ENCODE assay signal across 17 mouse cellular contexts in the genomic region with DNA sequence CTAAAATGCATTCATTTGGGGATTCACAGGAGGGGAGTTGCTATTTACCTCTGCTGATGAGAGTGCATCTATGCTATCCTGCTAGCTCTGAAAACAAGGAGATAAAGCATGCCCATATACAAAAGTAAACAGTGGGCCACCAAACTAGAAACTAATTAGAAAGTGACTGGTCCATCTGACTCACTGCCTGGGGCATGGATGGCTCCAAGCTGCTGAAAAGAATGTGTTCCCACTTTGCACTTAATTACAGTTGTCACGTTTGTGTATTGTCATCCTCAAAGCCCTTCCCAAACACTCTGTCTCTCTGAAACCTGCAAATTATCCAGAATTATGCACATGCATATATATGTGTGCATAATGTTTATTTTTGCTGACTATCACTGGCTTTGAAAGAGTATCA. TPM values are rescaled to one million over a fixed set of nuclear protein-coding genes. Genes with fewer than 3 reads are reported as not detected.
DNase-seq lines count a peak whose midpoint lies in the region; ATAC-seq and TF ChIP-seq lines count a peak whose summit lies in the region.
"Had no signal": no experiment of that assay in that cellular context is flagged by ENCODE, and none has a peak within 500 bp of the region (broad histone marks: within the 10 kb centered on the region; RNA-seq: fewer than 3 reads in every experiment).

No protein-coding gene starts in this region.

- no peaks in the 10 kb centered on the region for H3K9me3 ChIP-seq in midbrain, embryonic 13.5 days
- no peaks in the 10 kb centered on the region for H3K9me3 ChIP-seq in midbrain, embryonic 11.5 days (ENCODE audit: control insufficient read depth, low read length)
- H3K9me3 ChIP-seq in limb, embryonic 14.5 days (ENCODE audit: control insufficient read depth, low read length), result no peaks in the 10 kb centered on the region
- no peaks in the 10 kb centered on the region for H3K9me3 ChIP-seq in stomach, embryonic 16.5 days (replicated peaks; ENCODE audit: control insufficient read depth, low read length)
- H3K9me3 ChIP-seq: liver, embryonic 15.5 days had no signal

- H3K4me3 ChIP-seq in midbrain, embryonic 13.5 days (replicated peaks), result peak overlapping the region; percentile 61
- H3K4me3 ChIP-seq in midbrain, embryonic 11.5 days (ENCODE audit: low read depth, low read length), result no peak overlapping the region
- H3K4me3 ChIP-seq in limb, embryonic 14.5 days (replicated peaks; ENCODE audit: low read length), result 0 out of 2 replicates have a peak overlapping the region, but pooled peaks have one; percentile 6
- H3K4me3 ChIP-seq in stomach, embryonic 16.5 days (replicated peaks; ENCODE audit: low read length), result no peak overlapping the region; the same call in 1 of the 2 replicates
- H3K4me3 ChIP-seq: liver, embryonic 15.5 days had no signal

- H3K36me3 ChIP-seq in midbrain, embryonic 13.5 days, result no peaks in the 10 kb centered on the region
- H3K36me3 ChIP-seq in midbrain, embryonic 11.5 days (ENCODE audit: control insufficient read depth, insufficient read depth, low read length), result no peaks in the 10 kb centered on the region
- no peaks in the 10 kb centered on the region for H3K36me3 ChIP-seq in limb, embryonic 14.5 days (ENCODE audit: control insufficient read depth, insufficient read depth, low read length)
- no peaks in the 10 kb centered on the region for H3K36me3 ChIP-seq in stomach, embryonic 16.5 days (ENCODE audit: control insufficient read depth, insufficient read depth, low read length)
- H3K36me3 ChIP-seq: liver, embryonic 15.5 days had no signal

- no peak overlapping the region for H3K27ac ChIP-seq in midbrain, embryonic 13.5 days
- no peak overlapping the region for H3K27ac ChIP-seq in midbrain, embryonic 11.5 days (ENCODE audit: low read depth, low read length)
- H3K27ac ChIP-seq in limb, embryonic 14.5 days (replicated peaks; ENCODE audit: low read depth, low read length), result no peak overlapping the region
- no peak overlapping the region for H3K27ac ChIP-seq in stomach, embryonic 16.5 days (ENCODE audit: low read length)
- H3K27ac ChIP-seq: liver, embryonic 15.5 days had no signal

- peaks cover 4% of the 10 kb centered on the region; the same call in 1 of the 2 replicates for H3K27me3 ChIP-seq in midbrain, embryonic 13.5 days
- no peaks in the 10 kb centered on the region for H3K27me3 ChIP-seq in midbrain, embryonic 11.5 days (ENCODE audit: control insufficient read depth, insufficient read depth, low read length)
- H3K27me3 ChIP-seq in limb, embryonic 14.5 days (ENCODE audit: control insufficient read depth, insufficient read depth, low read length), result no peaks in the 10 kb centered on the region
- no peaks in the 10 kb centered on the region for H3K27me3 ChIP-seq in stomach, embryonic 16.5 days (ENCODE audit: control insufficient read depth, insufficient read depth, low read length)

- DNase-seq in heart, adult 11 months, result peak; percentile 15
- no peak for DNase-seq in heart, postnatal 4 days
- no peak for DNase-seq in midbrain, embryonic 11.5 days (ENCODE audit: low spot score, missing footprints)
- DNase-seq in limb, embryonic 14.5 days (ENCODE audit: low spot score), result no peak
- DNase-seq in adrenal gland, postnatal 14 days, result no peak
- DNase-seq: B cell, adult 2 months; cerebellum, adult 11-12 months; thymus, postnatal 36 days had no signal

- H3K9ac ChIP-seq in midbrain, embryonic 13.5 days (replicated peaks), result peak overlapping the region; percentile 33; the same call in 1 of the 2 replicates
- H3K9ac ChIP-seq in midbrain, embryonic 11.5 days (ENCODE audit: low read length), result no peak overlapping the region
- no peak overlapping the region for H3K9ac ChIP-seq in limb, embryonic 14.5 days (ENCODE audit: low read depth, low read length, severe bottlenecking)
- H3K9ac ChIP-seq in stomach, embryonic 16.5 days (ENCODE audit: low read length), result no peak overlapping the region
- H3K9ac ChIP-seq: liver, embryonic 15.5 days had no signal

- no peak for TF ChIP-seq POLR2A in limb, embryonic 14.5 days (IDR thresholded peaks at IDR 0.05; ENCODE audit: borderline replicate concordance, extremely low read depth, insufficient read depth, insufficient read length)

- H3K4me1 ChIP-seq in midbrain, embryonic 13.5 days (replicated peaks), result peaks cover 35% of the 10 kb centered on the region
- H3K4me1 ChIP-seq in midbrain, embryonic 11.5 days (ENCODE audit: control insufficient read depth, insufficient read depth, low read length), result peaks cover 3% of the 10 kb centered on the region
- H3K4me1 ChIP-seq in limb, embryonic 14.5 days (ENCODE audit: control insufficient read depth, insufficient read depth, low read length), result 0 out of 2 replicates have a peak, but pooled peaks cover 3% of the 10 kb centered on the region
- 0 out of 2 replicates have a peak, but pooled peaks cover 3% of the 10 kb centered on the region for H3K4me1 ChIP-seq in stomach, embryonic 16.5 days (ENCODE audit: control insufficient read depth, insufficient read depth, low read length)
- H3K4me1 ChIP-seq: liver, embryonic 15.5 days had no signal

- 12% methylated on average over 1 of the region's 1 CpGs for WGBS in midbrain, embryonic 13.5 days
- WGBS in midbrain, embryonic 11.5 days, result 21% methylated on average over 1 of the region's 1 CpGs
- 21% methylated on average over 1 of the region's 1 CpGs for WGBS in limb, embryonic 14.5 days
- WGBS in stomach, embryonic 16.5 days, result 34% methylated on average over 1 of the region's 1 CpGs

- no peak for ATAC-seq in midbrain, embryonic 13.5 days
- no peak for ATAC-seq in midbrain, embryonic 11.5 days (ENCODE audit: low FRiP score)
- ATAC-seq in limb, embryonic 14.5 days (ENCODE audit: low FRiP score, low read depth), result no peak
- no peak for ATAC-seq in stomach, embryonic 16.5 days (ENCODE audit: insufficient read depth, low FRiP score)
- no peak for ATAC-seq in granulocyte monocyte progenitor cell, adult 5-6 weeks (replicated peaks; ENCODE audit: poor library complexity, severe bottlenecking)
- ATAC-seq: inflammation-experienced regulatory T-cells, adult 6 months had no signal

- peak overlapping the region; percentile 92 for H3K4me2 ChIP-seq in midbrain, embryonic 13.5 days (replicated peaks)
- H3K4me2 ChIP-seq in midbrain, embryonic 11.5 days, result no peak overlapping the region
- peak overlapping the region; percentile 8; the same call in 1 of the 2 replicates for H3K4me2 ChIP-seq in limb, embryonic 14.5 days (replicated peaks; ENCODE audit: low read depth, low read length, severe bottlenecking)
- peak overlapping the region; percentile 80 for H3K4me2 ChIP-seq in stomach, embryonic 16.5 days (ENCODE audit: low read depth, low read length)
- H3K4me2 ChIP-seq: heart, embryonic 11.5 days; liver, embryonic 15.5 days had no signal

RNA-seq across cellular contexts. Expression of a gene that starts 1.2 kb away (rescaled TPM):
- under 1 TPM in 1 of 2 experiments, not detected in 1; 0.12 TPM for total RNA-seq in heart, postnatal 4 days (2021)
- polyA plus RNA-seq in midbrain, embryonic 13.5 days (2015; fragmentation: Nextera tagmentation; extraction: Ambion mirVana), result 11.7 and 13.4 TPM in 2 replicates
- 1.1 and 1.7 TPM in 2 replicates for polyA plus RNA-seq in midbrain, embryonic 11.5 days (2014; fragmentation: Nextera tagmentation; extraction: Ambion mirVana)
- polyA plus RNA-seq in limb, embryonic 14.5 days (2012; rRNA removed), result 0.89 and 1.0 TPM in 2 replicates
- polyA plus RNA-seq in limb, embryonic 14.5 days (2014; fragmentation: Nextera tagmentation; extraction: Ambion mirVana), result 3.4 and 6.0 TPM in 2 replicates
- polyA plus RNA-seq in stomach, embryonic 16.5 days (2015; fragmentation: Nextera tagmentation; extraction: Ambion mirVana), result 6.7 and 7.0 TPM in 2 replicates
- not detected in 2 replicates for total RNA-seq in granulocyte monocyte progenitor cell, adult 5-6 weeks (2014; fragmentation: Nextera tagmentation)
- not detected in 2 replicates for total RNA-seq in granulocyte monocyte progenitor cell, adult 5-6 weeks (2017)
- total RNA-seq in adrenal gland, postnatal 14 days (2021), result 3.3 and 5.1 TPM in 2 replicates
- total RNA-seq: megakaryocyte-erythroid progenitor cell, adult 5-6 weeks; MEL had no signal
- polyA plus RNA-seq: inflammation-experienced regulatory T-cells, adult 6 months; liver, embryonic 15.5 days had no signal

RNA-seq across cellular contexts. Expression of a gene that starts 51.9 kb away (rescaled TPM):
- not detected for total RNA-seq in heart, postnatal 4 days (2021)
- not detected in 2 replicates for polyA plus RNA-seq in midbrain, embryonic 13.5 days (2015; fragmentation: Nextera tagmentation; extraction: Ambion mirVana)
- not detected in 2 replicates for polyA plus RNA-seq in midbrain, embryonic 11.5 days (2014; fragmentation: Nextera tagmentation; extraction: Ambion mirVana)
- polyA plus RNA-seq in limb, embryonic 14.5 days (2012; rRNA removed), result not detected in 2 replicates
- polyA plus RNA-seq in limb, embryonic 14.5 days (2014; fragmentation: Nextera tagmentation; extraction: Ambion mirVana), result 0.15 TPM in 1 of 2 replicates, not detected in the other
- 0.10 TPM in 1 of 2 replicates, not detected in the other for polyA plus RNA-seq in stomach, embryonic 16.5 days (2015; fragmentation: Nextera tagmentation; extraction: Ambion mirVana)
- not detected in 2 replicates for total RNA-seq in granulocyte monocyte progenitor cell, adult 5-6 weeks (2014; fragmentation: Nextera tagmentation)
- not detected in 2 replicates for total RNA-seq in granulocyte monocyte progenitor cell, adult 5-6 weeks (2017)
- total RNA-seq in adrenal gland, postnatal 14 days (2021), result not detected in 2 replicates
- total RNA-seq: megakaryocyte-erythroid progenitor cell, adult 5-6 weeks; MEL had no signal
- polyA plus RNA-seq: embryonic facial prominence, embryonic 11.5 days; heart, embryonic 11.5 days; inflammation-experienced regulatory T-cells, adult 6 months; liver, embryonic 15.5 days had no signal

Comparison
In these comparisons a context has a peak if more than half of its experiments do, and no peak if none do; other contexts are left out.
1. H3K4me3 ChIP-seq: peak in midbrain, embryonic 13.5 days (single experiment) and limb, embryonic 14.5 days (single experiment); none in midbrain, embryonic 11.5 days (single experiment) and stomach, embryonic 16.5 days (single experiment).